Mouse (Mus musculus) natural killer cell, adult 2 months (primary cell): ENCODE data around the gene Gpr158.
"Not testable (repeated sequence)": the region's sequence is repeated elsewhere in the genome, so short reads cannot be mapped to it uniquely, and the experiment has no call there.

Experiments
- DNase-seq, 2 experiments: peaks; one replicate each; pipeline ENCODE4 v3.0.0; 2022; ENCODE audit warnings: low spot score in 2 of 2

The Gpr158 gene

DNA sequence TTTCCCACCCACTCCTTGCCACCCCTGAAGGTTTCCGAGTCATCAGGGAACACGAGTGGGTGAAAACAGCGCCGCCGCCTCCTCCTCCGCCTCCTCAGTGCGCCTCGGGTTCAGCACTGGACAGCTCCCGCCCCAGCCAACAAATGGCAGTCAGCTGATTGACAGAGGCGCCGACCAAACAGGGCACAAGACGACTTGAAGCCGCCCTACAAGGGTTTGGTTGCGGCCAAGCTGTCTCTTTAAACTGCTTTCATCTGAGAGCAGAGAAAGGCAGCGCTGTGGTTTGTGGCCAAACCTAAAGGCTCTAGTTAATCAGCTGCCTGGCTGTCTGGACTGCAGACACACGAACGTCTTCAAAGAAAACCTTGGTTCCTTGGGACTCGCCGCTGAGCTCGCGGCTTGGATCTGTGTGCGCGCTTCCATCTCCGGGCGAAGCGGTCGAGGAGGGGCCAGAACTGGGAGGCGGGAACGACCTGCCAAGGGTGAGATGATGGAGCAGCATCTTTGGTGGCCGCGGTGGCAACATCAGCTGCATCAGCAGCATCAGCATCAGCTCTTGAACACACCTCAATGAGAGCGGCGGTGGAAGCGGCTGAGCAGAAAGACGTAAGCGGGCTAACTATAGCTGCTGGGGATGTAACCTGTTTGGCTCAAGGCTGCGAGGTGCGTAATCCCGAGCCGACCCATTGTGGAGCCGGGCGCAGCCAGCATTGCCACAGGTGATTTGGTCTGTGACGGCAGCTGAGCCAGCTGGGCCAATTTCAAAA, at the start of gene Gpr158:
TSS of gene Gpr158 (plus strand) at position 198 of the 767 bp plus-strand sequence.
- DNase-seq = no peak

DNA sequence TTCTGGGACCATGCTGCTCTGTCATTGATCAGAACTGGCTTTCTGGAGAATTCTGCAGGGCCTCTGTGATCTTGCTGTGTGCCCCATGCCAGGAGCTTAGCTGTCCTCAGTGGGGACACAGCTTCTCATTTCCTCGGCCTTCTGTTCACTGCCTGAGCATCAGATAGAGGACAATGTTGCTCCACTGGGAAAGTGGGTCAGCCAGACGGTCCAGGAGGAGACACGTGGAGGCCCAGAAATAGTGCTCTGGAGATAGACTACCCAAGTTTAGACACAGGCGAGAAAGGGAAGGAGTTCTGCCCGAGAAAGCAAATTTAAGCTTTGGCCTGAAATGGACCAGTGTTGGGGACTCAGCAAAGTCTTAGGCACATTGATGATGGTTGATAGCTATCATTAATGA, 23.5 kb upstream of the Gpr158 start:
- no peak for DNase-seq

DNA sequence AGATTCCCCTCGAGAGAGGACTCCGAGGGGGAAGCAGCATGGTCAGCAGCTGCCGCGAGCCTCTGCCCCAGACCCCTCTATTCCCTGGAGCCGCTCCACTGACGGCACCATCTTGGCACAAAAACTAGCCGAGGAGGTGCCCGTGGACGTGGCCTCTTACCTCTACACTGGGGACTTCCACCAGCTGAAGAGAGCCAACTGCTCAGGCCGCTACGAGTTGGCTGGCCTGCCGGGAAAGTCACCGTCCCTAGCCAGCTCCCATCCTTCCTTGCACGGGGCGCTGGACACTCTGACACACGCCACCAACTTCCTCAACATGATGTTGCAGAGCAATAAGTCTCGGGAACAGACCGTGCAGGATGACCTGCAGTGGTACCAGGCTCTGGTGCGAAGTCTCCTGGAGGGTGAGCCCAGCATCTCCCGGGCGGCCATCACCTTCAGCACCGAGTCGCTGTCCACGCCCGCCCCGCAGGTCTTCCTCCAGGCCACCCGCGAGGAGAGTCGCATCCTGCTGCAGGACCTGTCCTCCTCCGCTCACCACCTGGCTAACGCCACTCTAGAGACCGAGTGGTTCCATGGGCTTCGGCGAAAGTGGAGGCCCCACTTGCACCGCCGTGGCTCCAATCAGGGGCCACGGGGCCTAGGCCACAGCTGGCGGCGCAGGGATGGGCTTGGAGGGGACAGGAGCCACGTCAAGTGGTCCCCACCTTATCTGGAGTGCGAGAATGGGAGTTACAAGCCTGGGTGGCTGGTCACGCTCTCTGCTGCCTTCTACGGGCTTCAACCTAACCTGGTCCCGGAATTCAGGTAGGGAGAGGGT, 1.2 kb downstream of the Gpr158 start:
- DNase-seq = no peak

- no peak for DNase-seq
These were observed 1.8 kb downstream of the Gpr158 start for GRCm38 (mm10) chr2:21369171-21369485.

- DNase-seq = no peak
These were observed 2.2 kb downstream of the Gpr158 start for GRCm38 (mm10) chr2:21369556-21369955.

DNA sequence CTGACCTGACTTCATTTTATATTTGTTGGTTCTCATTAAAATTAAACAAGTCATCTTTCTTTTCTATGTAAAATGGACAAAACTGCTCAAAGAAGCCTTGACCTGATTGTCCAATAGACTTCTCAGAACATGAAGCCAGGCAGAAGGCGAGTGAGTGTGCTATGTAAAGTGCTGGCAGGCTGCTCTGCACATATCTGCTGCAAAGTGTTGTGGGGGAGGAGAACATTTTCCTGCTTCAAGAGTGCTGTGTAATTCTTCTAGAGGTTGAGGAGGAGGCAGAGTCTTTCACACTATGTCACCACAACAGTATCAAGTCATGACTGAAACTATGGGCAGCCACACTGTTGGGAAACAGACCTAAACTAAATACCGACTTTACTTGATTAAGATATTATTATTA, 12.2 kb downstream of the Gpr158 start:
- DNase-seq = no peak

DNA sequence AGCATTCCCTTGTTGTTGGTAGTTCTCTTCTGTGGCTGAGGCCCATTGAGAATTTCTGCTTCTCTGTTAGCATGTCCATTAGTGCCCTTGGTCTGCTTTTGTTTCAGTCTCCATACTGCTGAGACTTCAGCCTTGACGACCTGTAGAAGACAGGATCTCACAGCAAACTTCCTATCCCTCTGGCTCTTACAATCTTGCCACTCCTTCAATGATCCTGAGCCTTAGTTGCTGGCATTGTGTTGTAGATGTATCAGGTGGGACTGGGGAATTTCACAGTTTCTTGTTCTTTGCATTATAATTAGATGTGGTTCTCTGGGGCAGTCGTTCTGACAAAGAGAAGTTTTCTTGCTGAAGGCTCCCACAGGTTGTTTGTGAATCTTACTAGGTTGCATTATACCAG, 25.4 kb downstream of the Gpr158 start:
- DNase-seq = no peak

GRCm38 (mm10) chr2:21397347-21397746, 30.0 kb downstream of the Gpr158 start:
- no peak for DNase-seq

DNA sequence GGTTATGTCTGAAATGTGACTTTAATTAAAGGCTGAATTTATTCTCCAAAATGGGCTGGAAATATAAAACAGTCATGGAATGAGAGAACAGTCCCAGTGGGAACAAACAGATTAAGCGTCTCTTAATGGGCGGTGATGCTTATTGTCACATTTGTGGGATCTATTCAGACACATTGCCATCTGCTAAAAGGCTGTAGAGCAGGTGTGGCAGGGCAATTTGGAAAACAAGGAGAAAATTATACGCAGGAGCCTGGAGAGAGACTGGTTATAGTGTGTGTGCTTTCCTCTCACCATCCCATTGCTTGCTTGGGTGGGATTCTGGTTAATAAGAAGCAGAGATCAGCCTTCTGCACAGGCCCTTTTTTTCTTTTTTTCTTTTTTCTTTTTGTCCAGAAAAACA, 32.3 kb downstream of the Gpr158 start:
- no peak for DNase-seq

GRCm38 (mm10) chr2:21405617-21406016, 38.3 kb downstream of the Gpr158 start:
- DNase-seq = no peak

DNA sequence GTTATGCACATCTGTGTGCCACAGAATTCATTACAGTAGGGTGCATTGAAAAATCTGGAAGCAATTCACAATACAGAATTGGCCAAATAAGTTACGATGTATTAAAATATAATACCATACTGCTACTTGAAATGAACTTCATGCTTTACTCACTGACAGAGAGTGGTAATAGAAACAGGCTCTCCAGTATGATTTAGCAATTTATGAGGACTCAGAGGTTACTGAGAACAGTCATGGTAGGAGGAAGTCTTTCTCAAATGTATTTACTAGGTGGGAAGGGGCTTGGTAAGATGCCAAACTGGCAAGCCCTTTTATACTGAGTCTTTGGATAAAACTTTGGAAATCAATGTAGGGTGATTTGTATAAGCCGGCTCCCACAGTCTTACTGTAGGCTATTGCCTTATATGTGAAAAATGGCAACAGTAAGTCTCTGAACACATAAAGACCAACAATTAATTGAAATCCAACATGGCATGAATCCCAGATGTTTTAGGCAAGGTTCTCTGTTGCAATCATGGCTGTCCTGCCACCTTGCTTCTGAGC, 40.2 kb downstream of the Gpr158 start:
- no peak for DNase-seq

DNA sequence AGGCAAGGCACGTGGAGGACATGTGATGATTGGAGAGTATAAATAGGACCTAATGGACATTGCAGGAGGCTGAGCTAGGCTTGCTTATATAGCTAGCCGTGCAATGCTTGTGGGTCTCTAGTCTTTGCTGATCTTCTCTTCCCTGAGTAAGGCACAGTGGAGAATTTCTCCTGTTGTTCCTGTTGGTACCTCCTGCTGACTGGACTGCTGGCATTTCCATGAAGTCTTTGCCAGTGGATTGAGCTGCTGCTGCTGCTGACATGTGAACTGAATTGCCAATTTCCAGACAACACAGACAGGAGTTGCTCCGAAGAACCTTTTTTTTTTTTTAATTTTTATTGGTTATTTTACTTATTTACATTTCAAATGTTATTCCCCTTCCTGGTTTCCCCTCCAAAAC, 41.5 kb downstream of the Gpr158 start:
- DNase-seq = no peak

GRCm38 (mm10) chr2:21430288-21430687, 62.9 kb downstream of the Gpr158 start:
- DNase-seq = no peak

GRCm38 (mm10) chr2:21431182-21431581, 63.8 kb downstream of the Gpr158 start:
- DNase-seq = no peak

- DNase-seq = no peak
These were observed 72.3 kb downstream of the Gpr158 start for GRCm38 (mm10) chr2:21439626-21440025.

DNA sequence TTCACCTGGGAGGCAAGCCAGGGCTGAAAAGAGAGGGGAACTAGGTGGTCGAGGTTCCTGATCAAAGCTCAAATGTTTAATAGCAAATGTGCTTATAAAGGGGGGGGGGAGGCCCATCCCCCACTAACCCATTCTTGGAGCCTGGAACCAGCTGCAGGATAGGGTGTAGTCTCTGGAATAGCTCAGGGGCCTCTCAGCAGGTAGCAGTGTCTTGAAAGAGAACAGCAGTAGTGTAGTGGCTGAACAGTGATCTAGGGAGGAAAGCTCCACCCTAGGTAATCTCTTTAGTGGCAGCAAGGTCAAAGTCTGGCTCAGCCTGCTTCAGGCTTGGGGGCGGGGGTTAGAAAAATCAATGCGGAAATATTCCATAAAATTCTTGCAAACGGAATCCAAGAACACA, 93.3 kb downstream of the Gpr158 start:
- not testable (repeated sequence) for DNase-seq

DNA sequence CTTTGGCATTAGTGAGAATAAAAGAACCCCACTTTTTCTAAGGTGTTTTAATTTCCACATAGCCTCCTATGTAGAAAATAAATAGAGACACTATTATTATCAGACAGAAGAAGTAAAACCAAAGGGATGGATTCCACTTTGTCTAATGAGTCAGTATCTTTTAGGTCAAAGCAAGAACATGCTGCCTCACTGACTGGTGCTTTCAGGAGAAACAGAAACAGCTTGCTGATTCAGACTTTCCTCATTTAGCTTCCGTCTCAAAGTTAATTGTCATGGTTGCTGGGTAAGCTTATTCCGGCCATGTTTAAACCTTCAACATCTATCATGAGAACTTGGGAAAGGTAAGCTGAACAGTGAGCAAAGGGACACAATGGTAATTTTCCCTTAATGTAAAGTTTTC, 107.6 kb downstream of the Gpr158 start:
- no peak for DNase-seq

GRCm38 (mm10) chr2:21496881-21497280, 129.5 kb downstream of the Gpr158 start:
- no peak for DNase-seq

GRCm38 (mm10) chr2:21497965-21498364, 130.6 kb downstream of the Gpr158 start:
- no peak for DNase-seq

- no peak for DNase-seq
These were observed 132.1 kb downstream of the Gpr158 start for GRCm38 (mm10) chr2:21499399-21499798.

GRCm38 (mm10) chr2:21507449-21507848, 140.1 kb downstream of the Gpr158 start:
- no peak for DNase-seq

DNA sequence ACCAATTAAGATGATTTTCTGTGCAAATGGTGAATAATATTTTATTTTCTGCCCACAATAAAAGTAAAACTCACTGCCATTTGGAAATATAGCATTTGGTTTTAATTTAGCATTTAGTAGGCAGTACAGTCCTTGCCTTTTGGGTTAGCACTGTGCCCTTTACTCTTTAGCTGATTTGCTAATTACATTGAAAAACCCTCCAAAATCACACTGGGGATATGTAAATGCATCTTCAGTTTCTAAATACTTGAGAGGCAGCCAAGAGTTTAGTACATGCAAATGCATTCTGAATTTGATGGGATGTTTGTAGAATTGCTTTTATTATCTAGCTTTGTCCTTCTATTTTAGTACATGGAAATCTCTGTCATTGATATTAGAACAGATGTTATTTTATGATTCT, 163.4 kb downstream of the Gpr158 start:
- no peak for DNase-seq

- no peak for DNase-seq
These were observed 251.8 kb downstream of the Gpr158 start for GRCm38 (mm10) chr2:21619180-21619579.
